Mouse (Mus musculus) neural tube, embryonic 14.5 days (tissue): ENCODE results near the gene Snx25. TPM values are rescaled to one million over a fixed set of nuclear protein-coding genes. Genes with fewer than 3 reads are reported as not detected.

Experiments
- ATAC-seq: fragments of 200-750 bp; cut with Nextera tagmentation; 2 replicates; pipeline ENCODE4 v1.8.0; 2017; ENCODE audit warnings: low read depth, mild to moderate bottlenecking, moderate TSS enrichment, moderate library complexity
- H3K27ac ChIP-seq: fragments of 300-500 bp; sonication (generic); 2 replicates; pipeline ENCODE4 v1.5.1; 2014; ENCODE audit warnings: low read depth, mild to moderate bottlenecking, control low read depth, low read length, moderate library complexity, mixed read lengths
- H3K27me3 ChIP-seq: fragments of 300-500 bp; sonication (generic); 2 replicates; pipeline ENCODE4 v1.6.1; 2014; ENCODE audit warnings: low read length; ENCODE audit not compliant: control insufficient read depth, insufficient read depth
- H3K36me3 ChIP-seq: fragments of 300-500 bp; sonication (generic); 2 replicates; pipeline ENCODE4 v1.6.1; 2014; ENCODE audit warnings: low read length, mixed read lengths; ENCODE audit not compliant: control insufficient read depth, insufficient read depth
- H3K4me1 ChIP-seq: fragments of 300-500 bp; sonication (generic); 2 replicates; pipeline ENCODE4 v1.6.1; 2014; ENCODE audit warnings: low read length; ENCODE audit not compliant: control insufficient read depth, insufficient read depth
- H3K4me2 ChIP-seq: fragments of 300-500 bp; sonication (generic); 2 replicates; pipeline ENCODE4 v1.6.1; 2014; ENCODE audit warnings: mild to moderate bottlenecking, low read depth, low read length, control low read depth
- H3K4me3 ChIP-seq: fragments of 300-500 bp; sonication (generic); 2 replicates; pipeline ENCODE4 v1.5.1; 2014; ENCODE audit warnings: low read depth, low read length, control low read depth, mixed read lengths
- H3K9ac ChIP-seq: fragments of 300-500 bp; sonication (generic); replicated peaks from 2 replicates; pipeline ENCODE4 v1.6.1; 2014; ENCODE audit warnings: low read depth, mild to moderate bottlenecking, control low read depth, low read length, mixed read lengths
- H3K9me3 ChIP-seq: fragments of 300-500 bp; sonication (generic); 2 replicates; pipeline ENCODE4 v1.6.1; 2016; ENCODE audit warnings: low read length; ENCODE audit not compliant: control insufficient read depth
- WGBS: fragments of 180-500 bp; shearing (Covaris S2); extraction: QIAGEN DNeasy Blood & Tissue Kit; methylation state at CpG from one replicate; pipeline ENCODE4 v1.1.7; 2014; 5-methylcytosine and 5-hydroxymethylcytosine counted together
- polyA plus RNA-seq: library from polyadenylated mRNA; unstranded; fragments of >200 nt; fragmentation: Nextera tagmentation; extraction: Ambion mirVana; gene quantifications from 2 replicates; pipeline ENCODE4 v1.2.1, GENCODE M21; 2014

Snx25 gene
- polyA plus RNA-seq: 15.6 and 17.4 TPM in 2 replicates

DNA sequence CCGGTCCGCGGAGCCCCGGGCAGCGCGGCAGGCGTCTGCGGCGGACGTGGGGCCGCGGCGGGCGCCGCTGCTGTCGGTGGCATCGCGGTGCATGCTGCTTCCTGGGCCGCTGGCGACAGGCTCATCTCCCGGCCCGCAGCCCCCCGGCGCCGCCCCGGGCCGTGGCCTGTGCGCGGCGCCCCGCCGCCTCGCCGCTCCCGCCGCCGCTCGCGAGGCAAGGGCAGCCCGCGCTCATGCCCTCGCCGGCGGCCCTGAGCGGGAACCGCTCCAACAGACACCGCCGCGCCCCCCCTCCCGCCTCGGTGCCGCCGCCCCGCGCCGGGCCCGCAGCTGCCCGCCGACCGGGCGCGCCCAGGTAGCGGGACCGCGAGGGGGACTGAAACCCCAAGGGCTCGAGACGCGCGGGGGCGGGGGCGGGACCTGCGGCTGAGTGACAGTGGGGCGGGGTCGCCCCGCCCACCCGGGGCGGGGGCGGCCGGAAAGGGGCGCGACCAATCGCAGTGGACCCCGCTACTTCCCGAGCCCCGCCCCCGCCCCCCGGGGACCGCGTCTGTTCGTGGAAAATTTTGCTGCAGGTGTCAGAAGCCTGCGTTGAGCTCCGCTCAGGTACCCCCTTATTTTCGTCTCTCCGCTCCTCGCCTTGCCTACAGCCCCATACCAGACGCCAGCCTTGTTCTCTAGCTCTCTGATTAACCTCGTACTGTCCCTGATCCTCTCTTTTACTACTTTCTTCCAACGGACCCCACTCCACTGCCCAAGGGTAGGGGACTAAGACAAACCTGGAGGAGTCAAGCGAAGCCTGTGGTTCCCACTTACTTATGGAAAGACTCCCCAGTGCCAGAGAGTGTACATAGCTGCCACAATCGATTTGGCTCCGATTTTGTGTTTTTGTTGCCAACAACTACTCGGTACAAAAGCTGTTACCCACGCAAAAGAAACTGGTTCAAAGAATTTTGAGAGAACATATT is at the start of gene Snx25:
Gene Snx25 (minus strand): TSS at position 96 of the 968 bp plus-strand sequence.
- Histone ChIP-seq H3K27me3 (no peaks in the 10 kb centered on the region), H3K4me2 (peak within 1 kb of the TSS; percentile 93), H3K4me1 (peaks cover 8% of the 10 kb centered on the region; the same call in 1 of the 2 replicates), H3K4me3 (peak within 1 kb of the TSS; percentile 84), H3K9ac (peak within 1 kb of the TSS; percentile 88), H3K27ac (peak within 1 kb of the TSS; percentile 74), H3K36me3 (no peaks in the 10 kb centered on the region), H3K9me3 (no peaks in the 10 kb centered on the region)
- ATAC-seq: peak; percentile 86
- WGBS: 3% methylated on average over 54 of the region's 103 CpGs

DNA sequence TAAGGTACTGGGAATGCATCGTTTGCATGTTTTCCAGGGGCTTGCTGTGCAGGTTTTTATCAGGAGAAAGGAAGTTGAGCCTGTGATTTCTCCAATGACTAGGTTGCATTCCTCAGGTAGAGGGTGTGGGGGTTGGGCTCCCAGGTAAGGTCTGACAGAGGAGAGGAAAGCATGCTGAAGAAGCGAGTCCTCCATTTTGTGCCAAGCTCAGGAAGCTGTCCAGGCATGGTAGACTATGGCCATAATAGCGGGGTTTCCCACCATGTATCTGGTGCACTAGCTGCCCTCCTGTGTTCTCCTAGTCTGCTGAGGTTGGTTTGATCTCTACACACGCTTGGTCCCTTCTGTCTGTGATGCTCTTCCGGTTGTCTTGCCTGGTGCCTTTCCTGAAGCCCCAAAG is 45.7 kb upstream of the Snx25 start:
- Histone ChIP-seq H3K9ac (no peak overlapping the region), H3K27me3 (no peaks in the 10 kb centered on the region), H3K4me1 (no peaks in the 10 kb centered on the region), H3K27ac (no peak overlapping the region), H3K4me3 (no peak overlapping the region), H3K9me3 (no peaks in the 10 kb centered on the region), H3K36me3 (no peaks in the 10 kb centered on the region; the same call in 1 of the 2 replicates), H3K4me2 (no peak overlapping the region)
- 92% methylated on average over 5 of the region's 5 CpGs for WGBS
- no peak for ATAC-seq

GRCm38 (mm10) chr8:46196877-46197276 is 44.9 kb upstream of the Snx25 start:
- no peaks in the 10 kb centered on the region for H3K27me3 ChIP-seq
- H3K4me1 ChIP-seq: no peaks in the 10 kb centered on the region
- H3K9me3 ChIP-seq: no peaks in the 10 kb centered on the region
- no peaks in the 10 kb centered on the region; the same call in 1 of the 2 replicates for H3K36me3 ChIP-seq
- H3K9ac ChIP-seq: no peak overlapping the region
- H3K27ac ChIP-seq: no peak overlapping the region
- no peak overlapping the region for H3K4me2 ChIP-seq
- 93% methylated on average over 3 of the region's 3 CpGs for WGBS
- no peak for ATAC-seq
- no peak overlapping the region for H3K4me3 ChIP-seq

GRCm38 (mm10) chr8:46193100-46193499 is 41.1 kb upstream of the Snx25 start:
- Histone ChIP-seq H3K9ac (no peak overlapping the region), H3K9me3 (no peaks in the 10 kb centered on the region), H3K27me3 (no peaks in the 10 kb centered on the region), H3K4me3 (no peak overlapping the region), H3K4me2 (no peak overlapping the region), H3K36me3 (no peaks in the 10 kb centered on the region; the same call in 1 of the 2 replicates), H3K27ac (no peak overlapping the region), H3K4me1 (no peaks in the 10 kb centered on the region)
- no peak for ATAC-seq
- 92% methylated on average over 8 of the region's 8 CpGs for WGBS

DNA sequence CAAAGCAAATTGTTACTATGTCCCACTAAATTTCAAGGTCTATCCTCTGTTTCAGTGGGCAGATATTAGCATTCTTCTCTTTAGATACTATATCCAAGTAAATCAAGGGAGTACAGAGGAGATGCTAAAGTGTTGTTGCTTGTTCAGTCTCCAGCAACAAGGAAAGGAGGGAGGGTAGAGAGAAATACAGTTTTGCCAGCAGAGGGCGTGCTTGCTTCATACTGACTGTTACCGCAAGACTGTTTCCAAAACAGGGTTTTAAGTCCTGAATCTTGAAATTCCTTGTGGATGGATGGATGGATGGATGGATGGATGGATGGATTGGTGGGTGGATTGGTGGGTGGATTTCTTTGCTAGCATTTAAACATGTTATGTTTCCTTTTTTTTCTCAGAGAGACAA is 33.4 kb upstream of the Snx25 start:
- no peak overlapping the region for H3K4me2 ChIP-seq
- no peak overlapping the region for H3K27ac ChIP-seq
- no peak for ATAC-seq
- WGBS: 9% methylated on average over 2 of the region's 2 CpGs
- no peaks in the 10 kb centered on the region for H3K36me3 ChIP-seq
- no peaks in the 10 kb centered on the region for H3K4me1 ChIP-seq
- H3K9ac ChIP-seq: no peak overlapping the region
- no peaks in the 10 kb centered on the region for H3K9me3 ChIP-seq
- no peak overlapping the region for H3K4me3 ChIP-seq
- no peaks in the 10 kb centered on the region for H3K27me3 ChIP-seq

DNA sequence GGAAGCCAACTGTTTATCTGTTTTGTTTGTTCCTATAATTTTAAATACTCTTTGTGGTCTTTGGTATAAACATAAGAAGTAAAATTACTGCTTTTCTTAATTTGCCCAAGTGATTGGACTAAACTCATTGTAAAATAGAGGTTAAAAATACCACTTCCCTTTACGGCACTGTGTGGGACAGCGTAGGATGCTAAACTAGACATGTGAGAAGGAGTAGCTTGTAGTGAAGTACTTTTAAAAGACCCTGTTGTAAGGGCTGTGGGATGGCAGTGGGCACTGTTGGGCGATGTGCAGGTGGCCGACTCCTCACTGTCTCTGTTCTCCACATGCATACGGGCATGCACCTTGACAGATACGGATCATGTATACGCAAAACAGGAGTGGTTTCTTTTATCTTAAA is 28.2 kb upstream of the Snx25 start:
- H3K4me2 ChIP-seq: no peak overlapping the region
- no peaks in the 10 kb centered on the region for H3K27me3 ChIP-seq
- no peak overlapping the region for H3K4me3 ChIP-seq
- no peak for ATAC-seq
- no peaks in the 10 kb centered on the region for H3K36me3 ChIP-seq
- 97% methylated on average over 7 of the region's 7 CpGs for WGBS
- H3K9me3 ChIP-seq: no peaks in the 10 kb centered on the region
- no peaks in the 10 kb centered on the region for H3K4me1 ChIP-seq
- H3K27ac ChIP-seq: no peak overlapping the region
- no peak overlapping the region for H3K9ac ChIP-seq

DNA sequence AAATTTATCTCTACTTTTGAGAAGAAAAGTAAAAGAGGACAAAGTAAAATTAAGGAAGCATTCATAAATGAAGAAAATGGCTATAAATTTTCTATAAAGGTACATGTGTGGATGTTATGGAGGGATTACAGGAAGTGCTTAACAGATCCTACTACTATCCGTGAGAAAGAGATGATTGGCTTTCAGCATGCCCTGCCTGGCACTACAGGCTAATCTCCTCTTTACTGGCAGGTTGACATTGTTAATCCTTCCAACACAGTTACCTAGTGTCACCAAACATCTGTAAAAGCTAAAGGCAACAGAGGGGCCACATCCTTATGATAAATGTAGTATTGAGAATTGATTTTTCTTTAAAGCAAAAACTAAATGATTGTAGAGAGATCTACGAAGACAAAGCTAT is 21.7 kb upstream of the Snx25 start:
- Histone ChIP-seq H3K9ac (no peak overlapping the region), H3K27ac (no peak overlapping the region), H3K36me3 (peaks cover 3% of the 10 kb centered on the region; the same call in 1 of the 2 replicates), H3K4me3 (no peak overlapping the region), H3K4me2 (no peak overlapping the region), H3K9me3 (no peaks in the 10 kb centered on the region), H3K4me1 (no peaks in the 10 kb centered on the region), H3K27me3 (no peaks in the 10 kb centered on the region)
- no peak for ATAC-seq
- WGBS: 87% methylated on average over 2 of the region's 2 CpGs

DNA sequence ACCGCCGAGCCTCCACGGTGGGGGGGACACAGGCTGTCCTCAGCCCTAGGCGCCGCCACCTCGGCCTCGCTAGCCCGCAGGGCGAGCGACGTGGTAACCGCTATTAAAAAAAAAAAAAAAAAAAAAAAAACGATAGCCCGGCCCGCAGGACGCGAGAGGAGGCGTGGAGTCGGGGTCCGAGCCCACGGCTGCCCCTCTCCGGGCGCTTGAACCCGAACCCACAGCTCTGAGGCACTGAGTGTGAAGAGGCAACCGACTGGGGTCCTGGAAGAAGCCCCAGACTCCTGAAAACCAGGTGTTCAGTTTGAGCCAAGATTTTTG is 11.9 kb upstream of the Snx25 start:
- ATAC-seq: no peak; the same call in 1 of the 2 replicates
- H3K4me2 ChIP-seq: peak overlapping the region; percentile 78
- no peaks in the 10 kb centered on the region for H3K9me3 ChIP-seq
- H3K4me3 ChIP-seq: peak overlapping the region; percentile 70
- no peaks in the 10 kb centered on the region for H3K36me3 ChIP-seq
- peak overlapping the region; percentile 76 for H3K9ac ChIP-seq
- under 1% methylated on average over 22 of the region's 25 CpGs for WGBS
- H3K27me3 ChIP-seq: no peaks in the 10 kb centered on the region
- peaks cover 15% of the 10 kb centered on the region for H3K4me1 ChIP-seq
- H3K27ac ChIP-seq: peak overlapping the region; percentile 84
